Mouse (Mus musculus) liver, embryonic 11.5 days (tissue): ENCODE measurements around the gene Gm21885. TPM values are rescaled to one million over a fixed set of nuclear protein-coding genes. Genes with fewer than 3 reads are reported as not detected.

Experiments used
- ATAC-seq: fragments of 200-750 bp; cut with Nextera tagmentation; replicated peaks from 2 replicates; pipeline ENCODE4 v1.8.0; 2017; ENCODE audit warnings: moderate number of reproducible peaks, mild to moderate bottlenecking, moderate TSS enrichment, moderate library complexity; ENCODE audit not compliant: low FRiP score
- DNase-seq: peaks from one replicate; pipeline ENCODE4 v3.0.0-alpha.2; 2017; ENCODE audit warnings: low spot score
- H3K27ac ChIP-seq: fragments of 300-500 bp; sonication (generic); 2 replicates; pipeline ENCODE4 v1.5.1; 2014; ENCODE audit warnings: mild to moderate bottlenecking, low read depth, low read length, control low read depth
- H3K27me3 ChIP-seq: fragments of 300-500 bp; sonication (generic); replicated peaks from 2 replicates; pipeline ENCODE4 v1.6.1; 2014; ENCODE audit warnings: low read length, mixed read lengths; ENCODE audit not compliant: control insufficient read depth, insufficient read depth
- H3K36me3 ChIP-seq: fragments of 300-500 bp; sonication (generic); 2 replicates; pipeline ENCODE4 v1.6.1; 2014; ENCODE audit warnings: mild to moderate bottlenecking, low read length, moderate library complexity, mixed read lengths; ENCODE audit not compliant: control insufficient read depth, insufficient read depth
- H3K4me1 ChIP-seq: fragments of 300-500 bp; sonication (generic); replicated peaks from 2 replicates; pipeline ENCODE4 v1.6.1; 2014; ENCODE audit warnings: low read length, mixed read lengths; ENCODE audit not compliant: control insufficient read depth, insufficient read depth
- H3K4me2 ChIP-seq: fragments of 300-500 bp; sonication (generic); 2 replicates; pipeline ENCODE4 v1.6.1; 2014; ENCODE audit warnings: mild to moderate bottlenecking, control low read depth, moderate library complexity
- H3K4me3 ChIP-seq: fragments of 300-500 bp; sonication (generic); 2 replicates; pipeline ENCODE4 v1.5.1; 2014; ENCODE audit warnings: low read depth, low read length, control low read depth
- H3K9ac ChIP-seq: fragments of 300-500 bp; sonication (generic); 2 replicates; pipeline ENCODE4 v1.6.1; 2014; ENCODE audit warnings: low read depth, low read length, control low read depth
- H3K9me3 ChIP-seq: fragments of 300-500 bp; sonication (generic); 2 replicates; pipeline ENCODE4 v1.6.1; 2016; ENCODE audit warnings: low read length, inconsistent platforms, mixed read lengths; ENCODE audit not compliant: control insufficient read depth
- WGBS: fragments of 180-500 bp; shearing (Covaris S2); extraction: QIAGEN DNeasy Blood & Tissue Kit; methylation state at CpG from one replicate; pipeline ENCODE4 v1.1.7; 2014; 5-methylcytosine and 5-hydroxymethylcytosine counted together
- polyA plus RNA-seq: library from polyadenylated mRNA; unstranded; fragments of >200 nt; fragmentation: Nextera tagmentation; extraction: Ambion mirVana; gene quantifications from 2 replicates; pipeline ENCODE4 v1.2.1, GENCODE M21; 2014

The Gm21885 gene
- polyA plus RNA-seq, 1 experiment from 2014 or later, result not detected

- WGBS, result 73% methylated on average over 10 of the region's 10 CpGs
- DNase-seq (no peak), ATAC-seq (peak; percentile 91)
- H3K27me3 ChIP-seq, result no peaks in the 10 kb centered on the region
- H3K27ac ChIP-seq, result no peak overlapping the region
- peaks cover 38% of the 10 kb centered on the region for H3K36me3 ChIP-seq
- no peak overlapping the region for H3K4me3 ChIP-seq
- no peak overlapping the region for H3K9ac ChIP-seq
- H3K4me1 ChIP-seq, result peaks cover 3% of the 10 kb centered on the region; the same call in 1 of the 2 replicates
- H3K4me2 ChIP-seq, result no peak overlapping the region
- no peaks in the 10 kb centered on the region for H3K9me3 ChIP-seq
Measured at GRCm38 (mm10) chr11:94290062-94290740, 8.5 kb downstream of the Gm21885 start.

DNA sequence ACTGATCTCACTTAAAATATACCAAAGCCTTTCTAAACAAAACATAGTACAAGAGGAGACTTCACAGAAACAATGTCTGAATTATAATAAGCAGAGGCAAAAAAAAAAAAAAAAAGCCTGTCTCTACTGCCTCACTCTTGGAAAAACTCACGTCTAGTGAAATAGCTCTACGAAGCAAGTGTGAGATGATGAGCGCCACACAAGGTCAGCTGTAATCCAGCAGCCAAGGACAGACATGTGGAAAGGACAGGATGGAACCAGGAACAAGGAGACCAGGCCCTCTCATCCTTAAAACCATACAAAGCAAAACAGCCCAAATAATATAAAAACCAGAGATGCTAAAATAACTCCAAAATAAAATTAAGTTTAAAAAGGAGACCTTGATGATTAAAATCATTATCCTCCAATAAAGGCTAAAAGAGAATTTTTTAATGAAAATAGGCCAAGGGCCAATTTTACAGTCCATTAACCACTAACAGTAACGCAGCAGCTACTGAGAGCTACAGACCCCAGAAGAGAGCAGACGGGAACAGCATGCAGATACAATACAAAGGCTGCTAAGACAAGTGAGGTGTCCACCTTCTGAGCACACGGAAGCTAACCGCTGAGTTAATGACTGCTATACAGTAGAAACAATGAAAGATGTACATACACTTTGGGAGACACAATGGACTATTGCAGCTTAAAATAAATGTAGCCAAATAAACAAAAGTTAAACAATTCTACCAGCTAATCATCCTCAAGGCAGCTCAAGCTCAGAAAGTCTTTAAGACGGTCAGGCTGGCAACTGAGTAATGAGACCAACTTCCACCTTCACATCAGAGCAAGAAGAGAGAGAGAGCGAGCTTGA lies 13.5 kb downstream of the Gm21885 start:
- DNase-seq, result no peak
- H3K27ac ChIP-seq, result no peak overlapping the region
- no peak overlapping the region for H3K4me2 ChIP-seq

DNA sequence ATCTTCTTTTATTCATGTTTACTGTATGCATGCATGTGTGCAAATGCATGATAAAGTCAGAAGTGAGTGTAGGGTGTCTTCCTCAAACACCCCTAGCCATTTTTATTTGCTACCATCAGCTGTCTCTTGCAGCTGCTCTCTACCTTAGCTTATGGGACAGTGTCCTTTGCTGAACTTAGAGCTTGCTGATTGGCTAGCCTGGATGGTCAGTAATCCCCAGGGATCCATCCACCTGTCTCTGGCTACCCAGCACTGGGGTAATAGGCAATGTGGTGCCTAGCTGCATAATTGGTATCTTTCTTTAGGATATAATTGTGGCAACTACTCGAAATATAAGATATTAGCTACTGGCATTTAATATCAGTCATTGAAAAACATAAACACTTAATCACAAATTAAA lies 31.1 kb downstream of the Gm21885 start:
- DNase-seq (no peak), ATAC-seq (no peak)
- WGBS, result 76% methylated on average over 1 of the region's 1 CpGs
- peaks cover 3% of the 10 kb centered on the region for H3K36me3 ChIP-seq
- no peak overlapping the region for H3K9ac ChIP-seq
- no peak overlapping the region for H3K27ac ChIP-seq
- H3K9me3 ChIP-seq, result no peaks in the 10 kb centered on the region
- no peak overlapping the region for H3K4me3 ChIP-seq
- peaks cover 49% of the 10 kb centered on the region for H3K4me1 ChIP-seq
- no peak overlapping the region for H3K4me2 ChIP-seq
- no peaks in the 10 kb centered on the region for H3K27me3 ChIP-seq

More for the DNA sequence above, 13.5 kb downstream of the Gm21885 start:
- Histone ChIP-seq H3K9me3 (no peaks in the 10 kb centered on the region), H3K27me3 (no peaks in the 10 kb centered on the region), H3K36me3 (peaks cover 49% of the 10 kb centered on the region), H3K4me3 (no peak overlapping the region), H3K9ac (no peak overlapping the region), H3K4me1 (peaks cover 3% of the 10 kb centered on the region; the same call in 1 of the 2 replicates)
- WGBS, result 92% methylated on average over 9 of the region's 9 CpGs
- no peak for ATAC-seq

GRCm38 (mm10) chr11:94314098-94314652 lies 32.5 kb downstream of the Gm21885 start:
- peak overlapping the region; percentile 46 for H3K4me2 ChIP-seq
- H3K27ac ChIP-seq, result peak overlapping the region; percentile 26; the same call in 1 of the 2 replicates
- H3K4me3 ChIP-seq, result no peak overlapping the region
- no peaks in the 10 kb centered on the region for H3K36me3 ChIP-seq
- DNase-seq (no peak), ATAC-seq (peak; percentile 44)
- no peak overlapping the region for H3K9ac ChIP-seq
- WGBS, result 47% methylated on average over 2 of the region's 2 CpGs
- peaks cover 56% of the 10 kb centered on the region for H3K4me1 ChIP-seq
- no peaks in the 10 kb centered on the region for H3K27me3 ChIP-seq
- no peaks in the 10 kb centered on the region for H3K9me3 ChIP-seq

GRCm38 (mm10) chr11:94315308-94315707 lies 33.6 kb downstream of the Gm21885 start:
- DNase-seq, result no peak
- H3K4me3 ChIP-seq, result no peak overlapping the region
- no peaks in the 10 kb centered on the region for H3K27me3 ChIP-seq
- H3K27ac ChIP-seq, result peak overlapping the region; percentile 54; the same call in 1 of the 2 replicates
- WGBS, result 29% methylated on average over 1 of the region's 1 CpGs
- H3K4me2 ChIP-seq, result peak overlapping the region; percentile 46
- no peak for ATAC-seq
- H3K9ac ChIP-seq, result no peak overlapping the region
- H3K4me1 ChIP-seq, result peaks cover 62% of the 10 kb centered on the region
- H3K36me3 ChIP-seq, result peaks cover 4% of the 10 kb centered on the region; the same call in 1 of the 2 replicates
- H3K9me3 ChIP-seq, result no peaks in the 10 kb centered on the region

DNA sequence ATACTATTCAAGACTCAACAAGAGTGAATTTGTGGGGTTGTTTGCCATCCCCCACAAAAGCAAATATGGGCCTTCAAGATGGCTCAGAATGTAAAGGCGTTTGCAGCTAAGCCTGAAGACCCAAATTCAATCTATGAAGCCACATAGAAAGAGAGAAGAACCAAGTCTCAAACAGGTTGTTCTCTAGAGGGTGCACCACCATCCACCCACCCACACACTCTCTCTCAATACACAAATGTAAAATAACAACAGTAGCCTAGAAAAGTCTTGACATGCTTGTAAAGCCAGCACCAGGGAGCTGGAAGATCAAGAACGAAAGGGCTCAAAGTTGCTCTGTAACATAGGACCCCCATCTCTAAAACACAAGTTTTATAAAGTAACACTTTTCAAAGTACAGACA lies 34.9 kb downstream of the Gm21885 start:
- no peaks in the 10 kb centered on the region for H3K9me3 ChIP-seq
- no peaks in the 10 kb centered on the region for H3K27me3 ChIP-seq
- peaks cover 55% of the 10 kb centered on the region for H3K4me1 ChIP-seq
- no peak overlapping the region for H3K9ac ChIP-seq
- DNase-seq, result no peak
- peaks cover 4% of the 10 kb centered on the region; the same call in 1 of the 2 replicates for H3K36me3 ChIP-seq
- peak overlapping the region; percentile 32 for H3K4me2 ChIP-seq
- no peak overlapping the region for H3K27ac ChIP-seq
- no peak overlapping the region for H3K4me3 ChIP-seq
- no peak for ATAC-seq
- WGBS, result 76% methylated on average over 2 of the region's 2 CpGs

DNA sequence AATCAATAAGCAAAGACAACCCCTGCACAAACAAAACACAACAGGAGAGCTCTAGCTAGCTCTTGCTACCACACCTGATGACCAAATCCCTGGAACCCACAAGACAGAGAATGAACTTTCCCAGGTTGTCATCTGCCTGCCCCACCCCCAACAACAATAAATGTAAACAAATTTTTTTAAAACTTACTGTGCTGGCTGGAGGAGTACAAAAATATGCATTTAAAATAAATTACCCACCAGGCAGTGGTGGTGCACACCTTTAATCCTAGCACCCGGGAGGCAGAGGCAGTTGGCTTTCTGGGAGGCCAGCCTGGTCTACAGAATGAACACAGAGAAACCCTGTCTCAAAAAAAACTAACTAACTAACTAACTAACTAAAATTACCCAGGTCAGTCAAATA lies 35.3 kb downstream of the Gm21885 start:
- H3K4me1 ChIP-seq, result peaks cover 53% of the 10 kb centered on the region
- no peak overlapping the region for H3K9ac ChIP-seq
- H3K36me3 ChIP-seq, result peaks cover 4% of the 10 kb centered on the region; the same call in 1 of the 2 replicates
- no peaks in the 10 kb centered on the region for H3K27me3 ChIP-seq
- H3K9me3 ChIP-seq, result no peaks in the 10 kb centered on the region
- H3K27ac ChIP-seq, result no peak overlapping the region
- H3K4me2 ChIP-seq, result peak overlapping the region; percentile 32; the same call in 1 of the 2 replicates
- WGBS, result 72% methylated on average over 1 of the region's 1 CpGs
- no peak for ATAC-seq
- H3K4me3 ChIP-seq, result no peak overlapping the region
- no peak for DNase-seq

GRCm38 (mm10) chr11:94317515-94317914 lies 35.8 kb downstream of the Gm21885 start:
- ATAC-seq, result no peak
- H3K4me3 ChIP-seq, result no peak overlapping the region
- no peak overlapping the region for H3K9ac ChIP-seq
- 56% methylated on average over 4 of the region's 4 CpGs for WGBS
- no peak overlapping the region for H3K27ac ChIP-seq
- peak overlapping the region; percentile 26 for H3K4me2 ChIP-seq
- peaks cover 4% of the 10 kb centered on the region; the same call in 1 of the 2 replicates for H3K36me3 ChIP-seq
- H3K4me1 ChIP-seq, result peaks cover 55% of the 10 kb centered on the region
- H3K9me3 ChIP-seq, result no peaks in the 10 kb centered on the region
- DNase-seq, result no peak
- no peaks in the 10 kb centered on the region for H3K27me3 ChIP-seq
